In genomic region chr11:71052554-71052953, GRCm38 (mm10) we compare ENCODE assay signal across 10 mouse cellular contexts. TPM values are rescaled to one million over a fixed set of nuclear protein-coding genes. Genes with fewer than 3 reads are reported as not detected.
DNase-seq lines count a peak whose midpoint lies in the region; ATAC-seq and TF ChIP-seq lines count a peak whose summit lies in the region.
"Had no signal": no experiment of that assay in that cellular context is flagged by ENCODE, and none has a peak within 500 bp of the region (broad histone marks: within the 10 kb centered on the region; RNA-seq: fewer than 3 reads in every experiment).

No protein-coding gene starts in this region.

- ATAC-seq in hindbrain, postnatal 0 days: no peak
- ATAC-seq in hindbrain, embryonic 16.5 days: no peak

- peak; percentile 79 for TF ChIP-seq CTCF in hindbrain, postnatal 0 days (IDR thresholded peaks at IDR 0.05; ENCODE audit: low read depth)

- H3K4me2 ChIP-seq in hindbrain, postnatal 0 days (ENCODE audit: low read depth, low read length): no peak overlapping the region
- H3K4me2 ChIP-seq in hindbrain, embryonic 16.5 days (ENCODE audit: low read length): no peak overlapping the region
- H3K4me2 ChIP-seq: embryonic facial prominence, embryonic 12.5 days; lung, embryonic 15.5 days had no signal

- H3K9ac ChIP-seq in hindbrain, postnatal 0 days (replicated peaks; ENCODE audit: low read length): no peak overlapping the region
- no peak overlapping the region for H3K9ac ChIP-seq in hindbrain, embryonic 16.5 days (ENCODE audit: low read depth, low read length)
- H3K9ac ChIP-seq: embryonic facial prominence, embryonic 12.5 days; lung, embryonic 15.5 days had no signal

- intact Hi-C loops in gastrocnemius, postnatal 14 days (cut with DNase I; ENCODE audit: low total_unique reads): no loop called here

- no peaks in the 10 kb centered on the region for H3K36me3 ChIP-seq in hindbrain, postnatal 0 days (ENCODE audit: insufficient read depth, low read length)
- H3K36me3 ChIP-seq in hindbrain, embryonic 16.5 days (ENCODE audit: control insufficient read depth, insufficient read depth, low read length): no peaks in the 10 kb centered on the region
- H3K36me3 ChIP-seq: embryonic facial prominence, embryonic 12.5 days; lung, embryonic 15.5 days had no signal

- DNase-seq in adrenal gland, adult (ENCODE audit: inconsistent age in 2 of 2, low spot score in 1 of 2): peak; percentile 15 to 74
- DNase-seq in adrenal gland, adult 18-20 months (ENCODE audit: low spot score in 2 of 2): no peak
- peak; percentile 80 for DNase-seq in hindbrain, postnatal 0 days (ENCODE audit: low spot score)
- DNase-seq in CD4-positive helper T cell, adult 2 months (ENCODE audit: low read depth, low spot score): peak; percentile 17
- DNase-seq in forelimb bud, embryonic 11.5 days (ENCODE audit: low read depth, low spot score): peak; percentile 32
- DNase-seq in gastrocnemius, adult 18-20 months (ENCODE audit: low spot score): no peak
- DNase-seq in gastrocnemius, postnatal 14 days: no peak

- no peaks in the 10 kb centered on the region for H3K4me1 ChIP-seq in hindbrain, postnatal 0 days (ENCODE audit: insufficient read depth, low read length)
- H3K4me1 ChIP-seq in hindbrain, embryonic 16.5 days (ENCODE audit: control insufficient read depth, insufficient read depth, low read depth, low read length): no peaks in the 10 kb centered on the region
- H3K4me1 ChIP-seq: embryonic facial prominence, embryonic 12.5 days; lung, embryonic 15.5 days had no signal

- no peaks in the 10 kb centered on the region for H3K9me3 ChIP-seq in hindbrain, postnatal 0 days (ENCODE audit: low read length)
- H3K9me3 ChIP-seq in hindbrain, embryonic 16.5 days (ENCODE audit: control insufficient read depth, low read length): no peaks in the 10 kb centered on the region
- H3K9me3 ChIP-seq: embryonic facial prominence, embryonic 12.5 days; lung, embryonic 15.5 days had no signal

- no peak overlapping the region for H3K27ac ChIP-seq in hindbrain, postnatal 0 days
- H3K27ac ChIP-seq in hindbrain, embryonic 16.5 days (ENCODE audit: low read depth, low read length): no peak overlapping the region
- H3K27ac ChIP-seq: embryonic facial prominence, embryonic 12.5 days; lung, embryonic 15.5 days had no signal

- 0% methylated on average over 1 of the region's 1 CpGs for WGBS in hindbrain, postnatal 0 days
- WGBS in hindbrain, embryonic 16.5 days: 9% methylated on average over 1 of the region's 1 CpGs

- no peaks in the 10 kb centered on the region for H3K27me3 ChIP-seq in hindbrain, postnatal 0 days (ENCODE audit: insufficient read depth, low read length)
- no peaks in the 10 kb centered on the region for H3K27me3 ChIP-seq in hindbrain, embryonic 16.5 days (replicated peaks; ENCODE audit: control insufficient read depth, insufficient read depth, low read length)
- H3K27me3 ChIP-seq: embryonic facial prominence, embryonic 12.5 days; lung, embryonic 15.5 days had no signal

- H3K4me3 ChIP-seq in hindbrain, postnatal 0 days (ENCODE audit: low read length): no peak overlapping the region
- no peak overlapping the region for H3K4me3 ChIP-seq in hindbrain, embryonic 16.5 days (ENCODE audit: low read length)
- H3K4me3 ChIP-seq: embryonic facial prominence, embryonic 12.5 days; lung, embryonic 15.5 days had no signal

RNA-seq across cellular contexts. Expression of gene 6330403K07Rik, which starts 19.2 kb away (rescaled TPM):
- 10 to 100 TPM; 12.2 to 13.2 TPM for total RNA-seq in adrenal gland, adult 18-20 months (2021)
- total RNA-seq in hindbrain, postnatal 0 days (2014; rRNA removed): 696 and 765 TPM in 2 replicates
- polyA plus RNA-seq in hindbrain, postnatal 0 days (2015; fragmentation: Nextera tagmentation; extraction: Ambion mirVana): 673 and 681 TPM in 2 replicates
- polyA plus RNA-seq in hindbrain, embryonic 16.5 days (2015; fragmentation: Nextera tagmentation; extraction: Ambion mirVana): 661 and 685 TPM in 2 replicates
- under 1 TPM in 1 of 2 experiments, not detected in 1; 0.16 TPM for total RNA-seq in gastrocnemius, adult 18-20 months (2021)
- total RNA-seq in gastrocnemius, postnatal 14 days (2021): 1 to 10 TPM in 1 of 2 experiments, under 1 TPM in 1; 0.84 to 1.5 TPM

RNA-seq across cellular contexts. Expression of gene Derl2, which starts 32.9 kb away (rescaled TPM):
- 10 to 100 TPM; 66.2 to 89.5 TPM for total RNA-seq in adrenal gland, adult 18-20 months (2021)
- total RNA-seq in hindbrain, postnatal 0 days (2014; rRNA removed): 25.7 and 31.5 TPM in 2 replicates
- polyA plus RNA-seq in hindbrain, postnatal 0 days (2015; fragmentation: Nextera tagmentation; extraction: Ambion mirVana): 25.3 and 28.2 TPM in 2 replicates
- polyA plus RNA-seq in hindbrain, embryonic 16.5 days (2015; fragmentation: Nextera tagmentation; extraction: Ambion mirVana): 30.9 and 32.9 TPM in 2 replicates
- total RNA-seq in gastrocnemius, adult 18-20 months (2021): 10 to 100 TPM; 14.2 TPM
- 10 to 100 TPM; 15.9 to 19.3 TPM for total RNA-seq in gastrocnemius, postnatal 14 days (2021)

RNA-seq across cellular contexts. Expression of gene Mis12, which starts 33.1 kb away (rescaled TPM):
- 10 to 100 TPM; 17.7 to 19.2 TPM for total RNA-seq in adrenal gland, adult 18-20 months (2021)
- 6.1 and 12.5 TPM in 2 replicates for total RNA-seq in hindbrain, postnatal 0 days (2014; rRNA removed)
- polyA plus RNA-seq in hindbrain, postnatal 0 days (2015; fragmentation: Nextera tagmentation; extraction: Ambion mirVana): 14.1 and 16.2 TPM in 2 replicates
- polyA plus RNA-seq in hindbrain, embryonic 16.5 days (2015; fragmentation: Nextera tagmentation; extraction: Ambion mirVana): 32.3 and 33.4 TPM in 2 replicates
- total RNA-seq in gastrocnemius, adult 18-20 months (2021): 1 to 10 TPM; 5.0 to 6.7 TPM
- 1 to 10 TPM; 5.1 to 6.4 TPM for total RNA-seq in gastrocnemius, postnatal 14 days (2021)

RNA-seq across cellular contexts. Expression of gene Dhx33, which starts 48.3 kb away (rescaled TPM):
- total RNA-seq in adrenal gland, adult 18-20 months (2021): 10 to 100 TPM; 27.8 to 31.7 TPM
- 22.9 and 24.3 TPM in 2 replicates for total RNA-seq in hindbrain, postnatal 0 days (2014; rRNA removed)
- polyA plus RNA-seq in hindbrain, postnatal 0 days (2015; fragmentation: Nextera tagmentation; extraction: Ambion mirVana): 8.3 and 10.0 TPM in 2 replicates
- 12.4 and 14.7 TPM in 2 replicates for polyA plus RNA-seq in hindbrain, embryonic 16.5 days (2015; fragmentation: Nextera tagmentation; extraction: Ambion mirVana)
- 1 to 10 TPM; 6.1 to 7.6 TPM for total RNA-seq in gastrocnemius, adult 18-20 months (2021)
- total RNA-seq in gastrocnemius, postnatal 14 days (2021): 1 to 10 TPM; 7.0 to 9.8 TPM

Comparison
In these comparisons a context has a peak if more than half of its experiments do, and no peak if none do; other contexts are left out.
1. DNase-seq: peak in adrenal gland, adult (2 of 2), hindbrain, postnatal 0 days (single experiment), CD4-positive helper T cell, adult 2 months (single experiment) and forelimb bud, embryonic 11.5 days (single experiment); none in adrenal gland, adult 18-20 months (0 of 2), gastrocnemius, adult 18-20 months (single experiment) and gastrocnemius, postnatal 14 days (single experiment).
2. RNA of gene 6330403K07Rik, which starts 19.2 kb away (total RNA-seq): 696 to 765 TPM in hindbrain, postnatal 0 days; 12.2 to 13.2 TPM in adrenal gland, adult 18-20 months, 0.84 to 1.5 TPM in gastrocnemius, postnatal 14 days and 0.16 TPM in gastrocnemius, adult 18-20 months; every median in the first group is over 10 times any median in the second.